ENCODE assay signal across 13 mouse cellular contexts in the genomic region with DNA sequence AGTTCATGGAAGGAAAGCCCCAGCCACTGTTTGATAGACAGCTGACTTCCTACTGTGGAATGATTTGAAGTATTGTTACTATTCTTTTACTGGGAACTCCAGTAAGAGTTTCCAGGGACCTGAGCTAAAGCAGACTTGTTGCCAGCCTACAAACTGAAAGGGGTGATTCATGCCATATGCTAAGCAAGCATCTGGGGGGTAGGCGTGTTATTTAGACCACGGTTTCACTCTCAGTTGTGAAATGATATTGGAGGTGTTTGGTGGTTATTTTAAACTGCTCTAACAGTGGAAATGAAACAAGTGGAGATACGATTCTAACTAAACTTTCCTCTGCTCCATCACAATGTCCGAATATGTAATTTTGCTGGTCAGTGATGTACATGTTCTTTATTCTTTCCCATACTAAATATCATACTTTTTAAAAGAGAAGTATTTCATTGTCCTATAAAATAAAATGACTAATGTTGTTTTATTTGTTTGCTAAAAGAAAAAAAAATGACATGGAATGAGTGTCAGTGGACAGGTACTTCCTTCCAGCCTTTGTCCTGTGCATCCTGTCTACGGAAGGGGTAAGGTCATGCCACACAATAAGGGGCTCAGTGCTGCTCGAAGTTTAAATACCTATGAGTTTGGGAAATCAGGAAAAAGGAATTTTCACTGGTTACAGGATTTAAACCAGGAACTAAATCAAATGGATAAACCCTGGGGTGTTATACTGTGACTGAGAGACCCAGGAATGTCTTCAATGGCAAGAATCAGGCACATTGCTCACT. TPM values are rescaled to one million over a fixed set of nuclear protein-coding genes. Genes with fewer than 3 reads are reported as not detected.
A peak's percentile ranks its signal among the peaks of the same experiment; 100 is the strongest.
DNase-seq lines count a peak whose midpoint lies in the region; ATAC-seq and TF ChIP-seq lines count a peak whose summit lies in the region.
"Had no signal": no experiment of that assay in that cellular context is flagged by ENCODE, and none has a peak within 500 bp of the region (broad histone marks: within the 10 kb centered on the region; RNA-seq: fewer than 3 reads in every experiment).

No protein-coding gene starts in this region.

- ATAC-seq in heart, embryonic 16.5 days (replicated peaks; ENCODE audit: extremely low read depth, insufficient read depth, low FRiP score), result no peak
- no peak for ATAC-seq in monocyte, adult 5-6 weeks (replicated peaks; ENCODE audit: insufficient number of reproducible peaks, low FRiP score, low TSS enrichment, poor library complexity, severe bottlenecking)

- no peak for DNase-seq in heart, adult 8-10 months (ENCODE audit: low spot score)
- DNase-seq in 3T3-L1 (ENCODE audit: low read depth, low spot score), result peak; percentile 67
- peak; percentile 67 to 71 for DNase-seq in layer of hippocampus, postnatal 36 days
- DNase-seq in forebrain, embryonic 10.5 days (ENCODE audit: extremely low spot score, low spot score), result no peak
- no peak for DNase-seq in urinary bladder, postnatal 10 days (ENCODE audit: low spot score)
- DNase-seq: adrenal gland, adult 2 months; gastrocnemius, postnatal 36 days; lung, postnatal 4 days had no signal

- no peak for TF ChIP-seq POLR2A in embryonic fibroblast, embryonic 13.5 days (IDR thresholded peaks at IDR 0.05; ENCODE audit: low read depth, low read length)

- H3K9ac ChIP-seq in heart, embryonic 16.5 days (ENCODE audit: low read length), result no peak overlapping the region
- H3K9ac ChIP-seq: liver, embryonic 15.5 days had no signal

- H3K27me3 ChIP-seq in heart, embryonic 16.5 days (ENCODE audit: control insufficient read depth, insufficient read depth, low read length), result no peaks in the 10 kb centered on the region
- H3K27me3 ChIP-seq in forebrain, embryonic 10.5 days (ENCODE audit: poor library complexity, severe bottlenecking), result peaks cover 17% of the 10 kb centered on the region

- no peak for TF ChIP-seq CTCF in embryonic fibroblast, embryonic 13.5 days (IDR thresholded peaks at IDR 0.05; ENCODE audit: borderline replicate concordance, insufficient read depth, low read length)

- H3K9me3 ChIP-seq in heart, embryonic 16.5 days (replicated peaks; ENCODE audit: control insufficient read depth, low read length), result no peaks in the 10 kb centered on the region
- H3K9me3 ChIP-seq in forebrain, embryonic 10.5 days, result no peaks in the 10 kb centered on the region
- H3K9me3 ChIP-seq: liver, embryonic 15.5 days had no signal

- 0 out of 2 replicates have a peak overlapping the region, but pooled peaks have one; percentile 43 for H3K27ac ChIP-seq in heart, embryonic 16.5 days (ENCODE audit: low read length)
- peak overlapping the region; percentile 69 for H3K27ac ChIP-seq in embryonic fibroblast, embryonic 13.5 days (ENCODE audit: insufficient read depth, low read length)
- no peak overlapping the region for H3K27ac ChIP-seq in forebrain, embryonic 10.5 days
- H3K27ac ChIP-seq: liver, embryonic 15.5 days had no signal

- no peaks in the 10 kb centered on the region for H3K36me3 ChIP-seq in heart, embryonic 16.5 days (ENCODE audit: control insufficient read depth, insufficient read depth)
- no peaks in the 10 kb centered on the region for H3K36me3 ChIP-seq in forebrain, embryonic 10.5 days (replicated peaks)
- H3K36me3 ChIP-seq: liver, embryonic 15.5 days had no signal

- H3K4me3 ChIP-seq in heart, embryonic 16.5 days (ENCODE audit: low read length), result no peak overlapping the region
- H3K4me3 ChIP-seq in embryonic fibroblast, embryonic 13.5 days (ENCODE audit: insufficient read depth, low read length), result no peak overlapping the region
- H3K4me3 ChIP-seq in forebrain, embryonic 10.5 days, result no peak overlapping the region
- H3K4me3 ChIP-seq: liver, embryonic 15.5 days had no signal

- no peak overlapping the region for H3K4me2 ChIP-seq in heart, embryonic 16.5 days (ENCODE audit: low read depth, low read length)
- H3K4me2 ChIP-seq: liver, embryonic 15.5 days had no signal

- peaks cover 5% of the 10 kb centered on the region for H3K4me1 ChIP-seq in heart, embryonic 16.5 days (ENCODE audit: control insufficient read depth, insufficient read depth, low read length)
- H3K4me1 ChIP-seq in embryonic fibroblast, embryonic 13.5 days (ENCODE audit: control insufficient read depth, insufficient read depth, low read length), result peaks cover 7% of the 10 kb centered on the region; the same call in 1 of the 2 replicates
- peaks cover 3% of the 10 kb centered on the region for H3K4me1 ChIP-seq in forebrain, embryonic 10.5 days

- 68% methylated on average over 6 of the region's 6 CpGs for WGBS in heart, embryonic 16.5 days
- 87% methylated on average over 6 of the region's 6 CpGs for WGBS in forebrain, embryonic 10.5 days

RNA-seq across cellular contexts. Expression of a gene that starts 5.2 kb away (rescaled TPM):
- 97.4 and 97.5 TPM in 2 replicates for polyA plus RNA-seq in heart, embryonic 16.5 days (2015; fragmentation: Nextera tagmentation; extraction: Ambion mirVana)
- 10 to 100 TPM; 15.1 to 19.7 (median 17.4) TPM for total RNA-seq in heart, adult 8-10 months (2022)
- 89.7 and 95.1 TPM in 2 replicates for polyA plus RNA-seq in embryonic fibroblast, embryonic 13.5 days (2011; ENCODE audit: insufficient read length, low read depth, missing spikeins)
- total RNA-seq in layer of hippocampus, postnatal 36 days (2021), result 10 to 100 TPM; 12.7 to 13.2 TPM
- not detected in 3 replicates for total RNA-seq in monocyte, adult 5-6 weeks (2017)
- polyA plus RNA-seq in forebrain, embryonic 10.5 days (2016; fragmentation: Nextera tagmentation; extraction: Ambion mirVana), result 16.9 and 17.8 TPM in 2 replicates
- total RNA-seq: neutrophil, adult 5-6 weeks had no signal

Comparison
In these comparisons a context has a peak if more than half of its experiments do, and no peak if none do; other contexts are left out.
1. DNase-seq: peak in 3T3-L1 (single experiment) and layer of hippocampus, postnatal 36 days (2 of 2); none in heart, adult 8-10 months (single experiment), forebrain, embryonic 10.5 days (single experiment) and urinary bladder, postnatal 10 days (single experiment).
2. RNA of a gene that starts 5.2 kb away (total RNA-seq): 15.1 to 19.7 TPM in heart, adult 8-10 months and 12.7 to 13.2 TPM in layer of hippocampus, postnatal 36 days; not detected in monocyte, adult 5-6 weeks; every median in the first group is over 10 times any median in the second.